Mouse (Mus musculus): ENCODE measurements at regions not wholly inside any gene's neighbourhood (a gene's known extent, or its start where the extent isn't known, plus 50 kb on each side); places are given as distances from the start of the nearest gene placed in this dataset.
A peak's percentile ranks its signal among the peaks of the same experiment; 100 is the strongest.

GRCm38 (mm10) chr4:95383216-95383892 lies 174.0 kb upstream of the Fggy start:
- no peak for TF ChIP-seq MEF2A (IDR thresholded peaks at IDR 0.05; ENCODE audit: borderline replicate concordance, low read depth, low read length)
- no peak for TF ChIP-seq CTCF (conservative IDR thresholded peaks at IDR 0.05 in 1 of 2, IDR thresholded peaks at IDR 0.05 in 1 of 2; ENCODE audit: low read depth in 2 of 2, low read length in 2 of 2)
- no peak for TF ChIP-seq NELFE (IDR thresholded peaks at IDR 0.05; ENCODE audit: low read depth, low read length)
- TF ChIP-seq POLR2A (IDR thresholded peaks at IDR 0.05; ENCODE audit: low read depth, low read length) = no peak
- TF ChIP-seq GABPA (IDR thresholded peaks at IDR 0.05; ENCODE audit: insufficient replicate concordance, low read depth, low read length) = no peak
- no peak for TF ChIP-seq MYC (IDR thresholded peaks at IDR 0.05; ENCODE audit: low read depth, low read length)
- no peak for TF ChIP-seq SMC3 (IDR thresholded peaks at IDR 0.05; ENCODE audit: low read depth, low read length)
- H3K9me3 ChIP-seq (replicated peaks; ENCODE audit: low read length) = no peaks in the 10 kb centered on the region
- no peak overlapping the region for H3K9ac ChIP-seq (ENCODE audit: insufficient read depth, low read depth)
- no peak overlapping the region for H3K27ac ChIP-seq (ENCODE audit: insufficient read depth, low read depth)
- H3K4me3 ChIP-seq (replicated peaks in 1 of 3; ENCODE audit: low read depth in 2 of 3, low read length in 2 of 3, poor library complexity in 1 of 3) = no peak overlapping the region
- H3K4me2 ChIP-seq (ENCODE audit: insufficient read depth, low read depth, poor library complexity, severe bottlenecking) = no peak overlapping the region
- no peak for DNase-seq (ENCODE audit: extremely low read depth)
- no peaks in the 10 kb centered on the region for H3K27me3 ChIP-seq (replicated peaks)
- H3K79me2 ChIP-seq (replicated peaks; ENCODE audit: control insufficient read depth, extremely low read depth, insufficient read depth, poor library complexity, severe bottlenecking) = no peaks in the 10 kb centered on the region
- H3K4me1 ChIP-seq (ENCODE audit: control insufficient read depth in 1 of 2, insufficient read depth in 2 of 2) = peaks cover 4 to 16% of the 10 kb centered on the region in 2 experiments; a peak in 3 of 4 replicates
- in situ Hi-C loops (cut with MboI; ENCODE audit: low pct_ligation_motif_present, low pct_unique_long_range_greater_than_20kb, low sequenced_read_pairs) = no loop called here
- H3K36me3 ChIP-seq (replicated peaks in 1 of 2; ENCODE audit: control insufficient read depth in 1 of 2, insufficient read depth in 1 of 2, low read length in 1 of 2) = no peaks in the 10 kb centered on the region
- dilution Hi-C loops (cut with MboI; ENCODE audit: extremely low pct_ligation_motif_present, extremely low pct_unique_long_range_greater_than_20kb, low sequenced_read_pairs) = no loop called here

- no peaks in the 10 kb centered on the region for H3K27me3 ChIP-seq (replicated peaks)
- no peak overlapping the region for H3K4me3 ChIP-seq (replicated peaks in 1 of 3; ENCODE audit: low read depth in 2 of 3, low read length in 2 of 3, poor library complexity in 1 of 3)
- no peak overlapping the region for H3K27ac ChIP-seq (ENCODE audit: insufficient read depth, low read depth)
- H3K4me2 ChIP-seq (ENCODE audit: insufficient read depth, low read depth, poor library complexity, severe bottlenecking) = no peak overlapping the region; the same call in 1 of the 2 replicates
- no peaks in the 10 kb centered on the region for H3K36me3 ChIP-seq (replicated peaks in 1 of 2; ENCODE audit: control insufficient read depth in 1 of 2, insufficient read depth in 1 of 2, low read length in 1 of 2)
- dilution Hi-C loops (cut with MboI; ENCODE audit: extremely low pct_ligation_motif_present, extremely low pct_unique_long_range_greater_than_20kb, low sequenced_read_pairs) = no loop called here
- no peak for TF ChIP-seq IRF4 (IDR thresholded peaks at IDR 0.05; ENCODE audit: low read depth, low read length)
- no peak for TF ChIP-seq ELF1 (IDR thresholded peaks at IDR 0.05; ENCODE audit: low read depth, low read length)
- no peak for TF ChIP-seq BHLHE40 (IDR thresholded peaks at IDR 0.05; ENCODE audit: low read depth, low read length)
- no peak for TF ChIP-seq MAZ (IDR thresholded peaks at IDR 0.05; ENCODE audit: low read depth, low read length)
- no peak for TF ChIP-seq EP300 (IDR thresholded peaks at IDR 0.05; ENCODE audit: low read length)
- no peak for TF ChIP-seq MYC (IDR thresholded peaks at IDR 0.05; ENCODE audit: low read depth, low read length)
- TF ChIP-seq GABPA (IDR thresholded peaks at IDR 0.05; ENCODE audit: insufficient replicate concordance, low read depth, low read length) = no peak
- TF ChIP-seq MEF2A (IDR thresholded peaks at IDR 0.05; ENCODE audit: borderline replicate concordance, low read depth, low read length) = peak; percentile 59; the same call in 1 of the 2 replicates
- no peak for TF ChIP-seq SMC3 (IDR thresholded peaks at IDR 0.05; ENCODE audit: low read depth, low read length)
- peak; percentile 42; the same call in 1 of the 2 replicates for TF ChIP-seq ZNF384 (IDR thresholded peaks at IDR 0.05; ENCODE audit: low read depth, low read length)
- TF ChIP-seq CHD1 (IDR thresholded peaks at IDR 0.05; ENCODE audit: low read depth, low read length) = no peak
- H3K79me2 ChIP-seq (replicated peaks; ENCODE audit: control insufficient read depth, extremely low read depth, insufficient read depth, poor library complexity, severe bottlenecking) = no peaks in the 10 kb centered on the region
- peaks cover 4 to 17% of the 10 kb centered on the region in 2 experiments; a peak in 3 of 4 replicates for H3K4me1 ChIP-seq (ENCODE audit: control insufficient read depth in 1 of 2, insufficient read depth in 2 of 2)
- in situ Hi-C loops (cut with MboI; ENCODE audit: low pct_ligation_motif_present, low pct_unique_long_range_greater_than_20kb, low sequenced_read_pairs) = no loop called here
- no peaks in the 10 kb centered on the region for H3K9me3 ChIP-seq (replicated peaks; ENCODE audit: low read length)
- no peak overlapping the region for H3K9ac ChIP-seq (ENCODE audit: insufficient read depth, low read depth)
- DNase-seq (ENCODE audit: extremely low read depth) = no peak
Observed at GRCm38 (mm10) chr4:95385552-95385951, 171.8 kb upstream of the Fggy start.
